Mouse (Mus musculus): ENCODE data around the gene Sys1. TPM values are rescaled to one million over a fixed set of nuclear protein-coding genes. Genes with fewer than 3 reads are reported as not detected.
A peak's percentile ranks its signal among the peaks of the same experiment; 100 is the strongest.

The Sys1 gene
- polyA plus RNA-seq, 1 experiment from 2014 or later = 49.1 TPM

DNA sequence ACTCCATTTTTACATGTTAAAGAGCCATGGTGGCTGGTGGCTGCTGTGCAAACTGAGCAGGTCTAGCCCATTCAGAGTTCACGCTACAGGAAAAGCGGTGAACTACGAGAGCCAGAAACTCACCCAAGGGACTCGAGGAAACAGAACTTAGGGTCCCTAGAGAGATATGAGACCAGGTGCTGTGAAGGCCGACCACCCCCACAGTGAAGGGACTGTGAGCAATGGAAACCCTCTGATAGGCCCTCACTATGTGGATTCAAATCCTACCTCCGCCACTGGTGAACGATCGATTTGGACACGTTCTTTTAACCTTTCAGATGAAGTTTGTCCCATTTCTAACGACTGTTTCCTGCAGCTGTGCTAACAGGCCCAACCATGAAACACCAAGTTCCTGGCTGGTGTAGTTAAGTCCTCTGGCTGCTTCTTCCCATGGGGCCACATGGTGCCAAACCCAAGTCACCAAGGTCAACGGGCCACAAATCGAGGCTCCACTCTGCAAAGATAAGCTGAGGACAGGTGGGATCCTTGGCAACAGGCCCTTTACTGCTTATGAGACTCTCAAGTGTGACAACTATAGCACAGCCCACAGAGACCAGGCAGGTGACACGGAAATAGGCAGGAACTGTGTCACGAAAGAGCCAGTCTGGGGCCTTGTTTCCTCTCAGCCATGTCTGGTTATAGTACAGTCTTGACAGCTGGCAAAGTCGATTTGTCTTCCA lies 33.9 kb upstream of the Sys1 start:
- H3K36me3 ChIP-seq (ENCODE audit: control insufficient read depth, insufficient read depth, low read length) = peaks cover 10% of the 10 kb centered on the region; the same call in 1 of the 2 replicates
- no peaks in the 10 kb centered on the region for H3K9me3 ChIP-seq (ENCODE audit: control insufficient read depth, low read length)
- H3K27me3 ChIP-seq (replicated peaks; ENCODE audit: control insufficient read depth, insufficient read depth, low read length) = peaks cover 3% of the 10 kb centered on the region
- H3K4me3 ChIP-seq (ENCODE audit: low read depth, low read length) = no peak overlapping the region
- H3K27ac ChIP-seq (ENCODE audit: low read depth, low read length) = no peak overlapping the region
- 84% methylated on average over 15 of the region's 15 CpGs for WGBS
- ATAC-seq (replicated peaks; ENCODE audit: low FRiP score) = no peak
- H3K4me2 ChIP-seq = no peak overlapping the region
- H3K9ac ChIP-seq (ENCODE audit: low read depth, low read length) = no peak overlapping the region
- H3K4me1 ChIP-seq (replicated peaks; ENCODE audit: control insufficient read depth, insufficient read depth, low read length) = peaks cover 3% of the 10 kb centered on the region; the same call in 1 of the 2 replicates
- DNase-seq (ENCODE audit: low spot score) = no peak

DNA sequence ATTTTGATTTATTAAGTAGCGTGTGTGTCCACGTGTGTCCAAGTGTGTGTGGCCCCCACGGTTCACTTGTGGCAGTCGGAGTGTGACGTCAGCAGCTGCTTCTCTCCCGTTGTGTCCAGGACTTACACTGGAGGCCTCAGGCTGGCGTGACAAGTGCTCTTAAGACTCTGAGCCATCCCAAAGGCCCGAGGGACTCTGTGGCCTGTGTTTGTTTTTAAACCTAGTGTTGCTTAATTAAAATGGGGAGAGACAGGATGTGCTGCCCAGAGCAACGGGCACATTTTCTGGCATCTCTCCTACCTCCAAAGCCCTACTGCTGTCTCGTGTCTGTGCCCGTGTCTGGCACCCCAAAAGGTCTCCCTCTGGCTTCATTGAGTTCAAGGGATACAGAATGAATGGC lies 33.3 kb upstream of the Sys1 start:
- ATAC-seq (replicated peaks; ENCODE audit: low FRiP score) (no peak), DNase-seq (ENCODE audit: low spot score) (no peak)
- Histone ChIP-seq H3K27me3 (replicated peaks; ENCODE audit: control insufficient read depth, insufficient read depth, low read length) (peaks cover 7% of the 10 kb centered on the region), H3K36me3 (ENCODE audit: control insufficient read depth, insufficient read depth, low read length) (peaks cover 13% of the 10 kb centered on the region; the same call in 1 of the 2 replicates), H3K27ac (ENCODE audit: low read depth, low read length) (no peak overlapping the region), H3K9ac (ENCODE audit: low read depth, low read length) (no peak overlapping the region), H3K4me1 (replicated peaks; ENCODE audit: control insufficient read depth, insufficient read depth, low read length) (peaks cover 3% of the 10 kb centered on the region; the same call in 1 of the 2 replicates), H3K4me2 (no peak overlapping the region), H3K4me3 (ENCODE audit: low read depth, low read length) (no peak overlapping the region), H3K9me3 (ENCODE audit: control insufficient read depth, low read length) (no peaks in the 10 kb centered on the region)
- WGBS = 86% methylated on average over 11 of the region's 11 CpGs

DNA sequence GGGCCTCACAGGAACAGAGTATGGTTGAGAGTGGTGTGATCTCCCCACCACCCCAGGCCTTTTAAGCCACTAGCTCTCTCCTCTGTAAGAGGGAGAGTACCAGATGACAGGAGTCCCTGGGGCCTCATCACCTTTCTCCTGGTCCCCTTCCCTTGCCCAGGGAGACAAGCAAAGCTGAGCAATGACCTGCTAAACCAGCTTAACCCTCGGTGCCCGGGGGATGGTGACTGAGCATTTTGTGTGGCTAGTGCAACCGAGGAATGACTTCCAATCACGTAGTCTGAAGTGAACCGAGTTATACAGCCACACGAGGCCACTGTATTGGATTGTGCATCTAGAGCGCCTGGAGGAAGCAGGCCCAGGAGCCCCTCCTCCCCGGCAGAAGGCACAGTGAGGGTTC lies 32.4 kb upstream of the Sys1 start:
- Histone ChIP-seq H3K9ac (ENCODE audit: low read depth, low read length) (no peak overlapping the region), H3K4me2 (no peak overlapping the region), H3K27me3 (replicated peaks; ENCODE audit: control insufficient read depth, insufficient read depth, low read length) (peaks cover 16% of the 10 kb centered on the region), H3K4me3 (ENCODE audit: low read depth, low read length) (no peak overlapping the region), H3K4me1 (replicated peaks; ENCODE audit: control insufficient read depth, insufficient read depth, low read length) (peaks cover 3% of the 10 kb centered on the region; the same call in 1 of the 2 replicates), H3K9me3 (ENCODE audit: control insufficient read depth, low read length) (no peaks in the 10 kb centered on the region), H3K36me3 (ENCODE audit: control insufficient read depth, insufficient read depth, low read length) (peaks cover 13% of the 10 kb centered on the region; the same call in 1 of the 2 replicates), H3K27ac (ENCODE audit: low read depth, low read length) (no peak overlapping the region)
- DNase-seq (ENCODE audit: low spot score) = no peak
- ATAC-seq (replicated peaks; ENCODE audit: low FRiP score) = no peak
- 90% methylated on average over 8 of the region's 8 CpGs for WGBS

DNA sequence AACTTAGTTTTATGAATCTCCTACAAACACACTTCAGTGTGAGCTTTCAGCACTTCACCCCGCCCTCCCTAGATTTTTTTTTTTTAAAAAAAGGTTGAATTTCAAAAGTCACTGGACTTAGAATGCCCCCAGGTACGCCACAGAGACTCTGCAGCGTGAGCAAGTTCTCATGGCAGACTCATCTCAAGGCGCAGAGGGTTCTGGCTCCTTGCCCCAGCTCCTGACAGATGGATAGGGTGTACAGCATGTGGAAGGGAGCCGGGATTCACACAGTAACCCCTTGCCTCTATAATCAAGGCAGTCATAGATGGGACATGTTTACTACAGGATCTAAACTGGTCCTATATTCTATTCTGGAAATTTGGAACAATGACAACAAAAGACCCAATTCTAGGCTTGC lies 31.4 kb upstream of the Sys1 start:
- H3K9me3 ChIP-seq (ENCODE audit: control insufficient read depth, low read length) = no peaks in the 10 kb centered on the region

DNA sequence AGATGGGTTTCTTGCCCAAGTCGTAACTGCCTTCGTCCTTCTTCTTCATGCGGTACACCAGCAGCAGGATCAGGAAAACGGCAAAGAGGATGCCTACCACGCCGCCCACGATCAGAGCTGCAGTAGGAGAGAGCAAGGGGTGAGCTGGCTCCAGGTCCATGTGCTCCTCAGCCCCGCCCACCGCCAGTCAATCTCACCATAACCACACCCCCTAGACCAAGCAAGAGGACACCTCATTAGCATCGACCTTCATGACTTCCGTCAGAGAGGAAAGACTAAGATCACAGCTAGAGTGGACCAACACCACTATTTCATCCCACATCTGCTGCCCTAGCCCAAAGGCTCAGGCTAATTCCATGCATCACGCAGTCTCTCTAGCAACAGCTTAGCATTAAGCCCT lies 30.6 kb upstream of the Sys1 start:
- Histone ChIP-seq H3K27me3 (replicated peaks; ENCODE audit: control insufficient read depth, insufficient read depth, low read length) (peaks cover 31% of the 10 kb centered on the region), H3K36me3 (ENCODE audit: control insufficient read depth, insufficient read depth, low read length) (peaks cover 13% of the 10 kb centered on the region; the same call in 1 of the 2 replicates), H3K9ac (ENCODE audit: low read depth, low read length) (no peak overlapping the region), H3K4me3 (ENCODE audit: low read depth, low read length) (no peak overlapping the region), H3K9me3 (ENCODE audit: control insufficient read depth, low read length) (no peaks in the 10 kb centered on the region), H3K4me2 (no peak overlapping the region), H3K27ac (ENCODE audit: low read depth, low read length) (no peak overlapping the region), H3K4me1 (replicated peaks; ENCODE audit: control insufficient read depth, insufficient read depth, low read length) (peaks cover 12% of the 10 kb centered on the region)
- WGBS = 13% methylated on average over 12 of the region's 12 CpGs
- DNase-seq (ENCODE audit: low spot score) (no peak), ATAC-seq (replicated peaks; ENCODE audit: low FRiP score) (no peak)

More for the DNA sequence above, 31.4 kb upstream of the Sys1 start:
- 86% methylated on average over 5 of the region's 5 CpGs for WGBS
- ATAC-seq (replicated peaks; ENCODE audit: low FRiP score) = no peak
- Histone ChIP-seq H3K27me3 (replicated peaks; ENCODE audit: control insufficient read depth, insufficient read depth, low read length) (peaks cover 26% of the 10 kb centered on the region), H3K27ac (ENCODE audit: low read depth, low read length) (no peak overlapping the region), H3K9ac (ENCODE audit: low read depth, low read length) (no peak overlapping the region), H3K4me2 (no peak overlapping the region), H3K36me3 (ENCODE audit: control insufficient read depth, insufficient read depth, low read length) (peaks cover 13% of the 10 kb centered on the region; the same call in 1 of the 2 replicates), H3K4me3 (ENCODE audit: low read depth, low read length) (no peak overlapping the region), H3K4me1 (replicated peaks; ENCODE audit: control insufficient read depth, insufficient read depth, low read length) (peaks cover 5% of the 10 kb centered on the region)
- no peak for DNase-seq (ENCODE audit: low spot score)

DNA sequence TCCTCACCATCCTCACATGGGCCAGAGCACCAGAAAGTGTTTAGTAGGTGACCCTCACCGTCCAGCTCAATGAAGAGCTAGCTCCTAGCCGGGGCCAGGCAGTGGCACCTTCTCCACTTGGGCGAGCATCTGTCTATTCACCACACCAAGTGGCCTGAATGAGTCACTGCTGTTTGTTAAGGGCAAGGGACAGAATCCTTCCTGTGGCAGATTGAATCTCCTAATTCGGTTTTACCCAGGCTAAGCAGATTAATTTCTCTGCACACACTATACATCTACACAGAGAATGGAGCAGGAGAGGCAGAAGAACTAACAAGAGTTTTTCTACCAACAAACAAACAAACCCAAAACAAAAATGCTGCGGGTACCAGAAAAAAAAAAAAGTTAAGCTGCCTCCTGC lies 29.8 kb upstream of the Sys1 start:
- no peaks in the 10 kb centered on the region for H3K9me3 ChIP-seq (ENCODE audit: control insufficient read depth, low read length)
- H3K4me1 ChIP-seq (replicated peaks; ENCODE audit: control insufficient read depth, insufficient read depth, low read length) = peaks cover 20% of the 10 kb centered on the region
- peaks cover 13% of the 10 kb centered on the region; the same call in 1 of the 2 replicates for H3K36me3 ChIP-seq (ENCODE audit: control insufficient read depth, insufficient read depth, low read length)
- 68% methylated on average over 5 of the region's 5 CpGs for WGBS
- DNase-seq (ENCODE audit: low spot score) = no peak
- H3K9ac ChIP-seq (ENCODE audit: low read depth, low read length) = no peak overlapping the region
- H3K4me3 ChIP-seq (ENCODE audit: low read depth, low read length) = no peak overlapping the region
- H3K27me3 ChIP-seq (replicated peaks; ENCODE audit: control insufficient read depth, insufficient read depth, low read length) = peaks cover 37% of the 10 kb centered on the region
- ATAC-seq (replicated peaks; ENCODE audit: low FRiP score) = no peak
- H3K27ac ChIP-seq (ENCODE audit: low read depth, low read length) = no peak overlapping the region
- no peak overlapping the region for H3K4me2 ChIP-seq

DNA sequence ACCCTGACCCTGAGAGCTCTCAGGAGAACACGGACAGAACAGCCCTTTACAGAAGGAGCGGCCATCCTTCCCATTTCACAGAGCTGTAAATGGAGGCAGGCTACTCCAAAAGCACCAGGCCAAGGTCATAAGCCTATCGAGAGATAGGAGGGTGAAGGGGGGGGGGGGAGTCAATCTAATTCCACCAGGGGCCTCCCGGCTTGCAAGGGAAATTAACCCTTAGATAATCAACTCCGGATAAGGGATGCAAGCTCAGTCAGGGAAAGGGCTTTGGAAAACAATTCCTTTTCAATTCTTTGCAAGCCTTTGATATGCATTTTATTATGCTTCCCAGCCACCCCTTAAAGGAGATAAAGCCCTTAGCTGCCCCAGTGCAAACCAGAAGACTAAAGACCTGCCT lies 28.3 kb upstream of the Sys1 start:
- H3K4me2 ChIP-seq = no peak overlapping the region
- H3K4me1 ChIP-seq (replicated peaks; ENCODE audit: control insufficient read depth, insufficient read depth, low read length) = peaks cover 27% of the 10 kb centered on the region
- 31% methylated on average over 5 of the region's 5 CpGs for WGBS
- DNase-seq (ENCODE audit: low spot score) (no peak), ATAC-seq (replicated peaks; ENCODE audit: low FRiP score) (no peak)
- H3K27me3 ChIP-seq (replicated peaks; ENCODE audit: control insufficient read depth, insufficient read depth, low read length) = peaks cover 40% of the 10 kb centered on the region
- no peak overlapping the region for H3K4me3 ChIP-seq (ENCODE audit: low read depth, low read length)
- no peak overlapping the region for H3K27ac ChIP-seq (ENCODE audit: low read depth, low read length)
- peaks cover 13% of the 10 kb centered on the region; the same call in 1 of the 2 replicates for H3K36me3 ChIP-seq (ENCODE audit: control insufficient read depth, insufficient read depth, low read length)
- H3K9ac ChIP-seq (ENCODE audit: low read depth, low read length) = no peak overlapping the region
- no peaks in the 10 kb centered on the region for H3K9me3 ChIP-seq (ENCODE audit: control insufficient read depth, low read length)

DNA sequence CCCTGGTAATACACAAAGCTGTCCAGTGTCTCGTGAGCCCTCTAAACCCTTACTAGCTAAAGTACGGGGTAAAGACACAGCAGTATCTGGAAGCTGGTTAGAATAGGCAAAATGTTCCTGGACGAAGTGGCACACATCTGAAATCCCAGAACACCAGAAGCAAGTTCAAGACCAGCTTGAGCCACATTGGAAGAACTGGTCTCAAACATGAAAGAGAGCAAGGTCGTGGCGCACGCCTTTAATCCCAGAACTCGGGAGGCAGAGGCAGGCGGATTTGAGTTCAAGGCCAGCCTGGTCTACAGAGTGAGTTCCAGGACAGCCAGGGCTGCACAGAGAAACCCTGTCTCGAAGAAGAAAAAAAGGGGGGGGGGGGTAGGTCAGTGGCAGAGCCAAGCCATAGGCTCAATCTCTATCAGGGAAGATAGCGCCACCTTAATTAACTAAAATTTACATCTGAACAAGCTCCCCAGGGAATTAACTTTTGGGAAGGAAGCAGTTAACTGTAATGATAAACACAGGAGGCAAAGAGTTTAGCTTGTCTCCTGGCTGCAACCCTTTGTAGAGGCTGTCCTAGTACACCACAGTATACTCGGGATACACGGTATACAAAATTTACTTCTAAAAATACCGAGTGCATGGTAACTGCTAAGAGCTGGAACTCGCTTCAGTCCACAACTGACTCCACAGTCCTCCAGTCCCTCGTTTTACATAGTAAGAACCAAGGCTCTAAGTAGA lies 26.7 kb upstream of the Sys1 start:
- H3K27me3 ChIP-seq (replicated peaks; ENCODE audit: control insufficient read depth, insufficient read depth, low read length) = peaks cover 40% of the 10 kb centered on the region
- H3K4me3 ChIP-seq (ENCODE audit: low read depth, low read length) = no peak overlapping the region

More for the DNA sequence above, 26.7 kb upstream of the Sys1 start:
- Histone ChIP-seq H3K9ac (ENCODE audit: low read depth, low read length) (no peak overlapping the region), H3K4me1 (replicated peaks; ENCODE audit: control insufficient read depth, insufficient read depth, low read length) (peaks cover 31% of the 10 kb centered on the region), H3K4me2 (no peak overlapping the region; the same call in 1 of the 2 replicates), H3K9me3 (ENCODE audit: control insufficient read depth, low read length) (no peaks in the 10 kb centered on the region), H3K36me3 (ENCODE audit: control insufficient read depth, insufficient read depth, low read length) (peaks cover 4% of the 10 kb centered on the region; the same call in 1 of the 2 replicates), H3K27ac (ENCODE audit: low read depth, low read length) (0 out of 2 replicates have a peak overlapping the region, but pooled peaks have one; percentile 28)
- WGBS = 40% methylated on average over 15 of the region's 15 CpGs
- ATAC-seq (replicated peaks; ENCODE audit: low FRiP score) (no peak), DNase-seq (ENCODE audit: low spot score) (no peak)

All from liver, embryonic 11.5 days (tissue).